Mouse (Mus musculus) midbrain, embryonic 10.5 days (tissue): ENCODE results near the gene Olfr345. TPM values are rescaled to one million over a fixed set of nuclear protein-coding genes. Genes with fewer than 3 reads are reported as not detected.

Experiments used
- DNase-seq: peaks from one replicate; pipeline ENCODE4 v3.0.0-alpha.2; 2017; ENCODE audit warnings: low spot score
- H3K27ac ChIP-seq: fragments of 300-500 bp; sonication (generic); replicated peaks from 2 replicates; pipeline ENCODE4 v1.5.1; 2016; ENCODE audit warnings: mild to moderate bottlenecking
- H3K27me3 ChIP-seq: fragments of 300-500 bp; sonication (generic); 2 replicates; pipeline ENCODE4 v1.6.1; 2016; ENCODE audit warnings: low read depth, mild to moderate bottlenecking; ENCODE audit not compliant: poor library complexity, severe bottlenecking
- H3K36me3 ChIP-seq: fragments of 300-500 bp; sonication (generic); 2 replicates; pipeline ENCODE4 v1.6.1; 2016; ENCODE audit warnings: mild to moderate bottlenecking, moderate library complexity
- H3K4me1 ChIP-seq: fragments of 300-500 bp; sonication (generic); 2 replicates; pipeline ENCODE4 v1.6.1; 2016
- H3K4me3 ChIP-seq: fragments of 300-500 bp; sonication (generic); 2 replicates; pipeline ENCODE4 v1.5.1; 2016; ENCODE audit warnings: mild to moderate bottlenecking, moderate library complexity
- H3K9me3 ChIP-seq: fragments of 300-500 bp; sonication (generic); replicated peaks from 2 replicates; pipeline ENCODE4 v1.6.1; 2016; ENCODE audit warnings: mild to moderate bottlenecking
- WGBS: fragments of 180-500 bp; shearing (Covaris S2); methylation state at CpG from one replicate; pipeline ENCODE4 v1.1.7; 2016; 5-methylcytosine and 5-hydroxymethylcytosine counted together
- polyA plus RNA-seq: library from polyadenylated mRNA; unstranded; fragments of >200 nt; fragmentation: Nextera tagmentation; extraction: Ambion mirVana; gene quantifications from 2 replicates; pipeline ENCODE4 v1.2.1, GENCODE M21; 2016

Gene Olfr345
- not detected in 2 replicates for polyA plus RNA-seq

DNA sequence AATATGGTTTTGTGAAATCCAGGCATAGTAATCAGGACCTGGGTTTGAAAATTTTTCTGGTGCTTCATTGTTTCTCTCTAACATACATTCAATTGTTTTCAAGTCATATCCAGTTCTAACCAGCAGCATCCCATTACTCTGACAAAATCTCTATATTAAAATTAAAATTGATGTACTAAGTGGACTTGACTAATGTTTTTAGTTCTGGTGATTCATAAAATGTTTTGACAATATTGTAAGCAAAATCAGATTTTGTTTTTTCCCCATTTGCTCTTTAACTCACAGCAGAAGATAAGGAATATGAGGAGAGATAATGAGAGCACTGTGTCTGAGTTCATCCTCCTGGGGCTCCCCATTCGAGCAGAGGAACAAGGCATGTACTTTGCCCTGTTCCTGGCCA lies at the start of gene Olfr345:
Gene Olfr345, plus strand, starts transcription at position 301 of the 400 bp plus-strand sequence.
- H3K4me3 ChIP-seq: no peak within 1 kb of the TSS
- no peaks in the 10 kb centered on the region for H3K27me3 ChIP-seq
- 76% methylated on average over 1 of the region's 1 CpGs for WGBS
- H3K27ac ChIP-seq: no peak within 1 kb of the TSS
- H3K4me1 ChIP-seq: no peaks in the 10 kb centered on the region
- no peaks in the 10 kb centered on the region for H3K36me3 ChIP-seq
- DNase-seq: no peak
- peaks cover 41% of the 10 kb centered on the region for H3K9me3 ChIP-seq

DNA sequence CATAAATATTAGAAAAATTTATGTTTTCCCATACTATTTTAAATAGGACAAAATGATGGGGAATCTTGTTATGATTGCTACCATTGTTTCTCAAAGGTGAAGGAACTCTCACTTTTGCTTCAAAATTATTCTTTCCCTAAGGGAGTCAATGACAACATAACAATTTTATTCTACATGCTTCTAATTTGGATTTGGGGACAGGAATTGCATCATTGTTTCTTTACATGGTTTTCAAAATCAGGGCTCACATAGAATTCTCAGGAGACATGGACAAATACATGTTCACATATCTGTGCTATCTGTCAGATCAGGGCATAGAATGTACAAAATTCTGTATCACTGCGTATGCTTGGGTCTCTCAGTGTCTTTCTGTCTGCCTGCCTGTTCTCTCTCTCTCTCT lies 45.6 kb downstream of the Olfr345 start, which contains the start of gene Olfr346:
Gene Olfr346, plus strand, starts transcription at position 301 of the 400 bp plus-strand sequence.
- H3K4me1 ChIP-seq: no peaks in the 10 kb centered on the region
- DNase-seq: no peak
- no peak within 1 kb of the TSS for H3K27ac ChIP-seq
- H3K27me3 ChIP-seq: no peaks in the 10 kb centered on the region
- H3K4me3 ChIP-seq: no peak within 1 kb of the TSS
- H3K36me3 ChIP-seq: no peaks in the 10 kb centered on the region
- 90% methylated on average over 1 of the region's 1 CpGs for WGBS
- peaks cover 35% of the 10 kb centered on the region; the same call in 1 of the 2 replicates for H3K9me3 ChIP-seq

Other genes starting within 250 kb of the Olfr345 start
- gene Olfr339, start 221.1 kb upstream of the Olfr345 start, polyA plus RNA-seq: not detected in 2 replicates
- gene Olfr340, start 187.5 kb upstream of the Olfr345 start, polyA plus RNA-seq: not detected in 2 replicates
- not detected in 2 replicates for gene Olfr341, start 157.6 kb upstream of the Olfr345 start, polyA plus RNA-seq
- gene Olfr342, start 115.0 kb upstream of the Olfr345 start, polyA plus RNA-seq: not detected in 2 replicates
- gene Olfr344, start 73.4 kb upstream of the Olfr345 start, polyA plus RNA-seq: not detected in 2 replicates
- gene Olfr346, start 45.7 kb downstream of the Olfr345 start, polyA plus RNA-seq: not detected in 2 replicates
- gene Olfr347, start 91.9 kb downstream of the Olfr345 start, polyA plus RNA-seq: not detected in 2 replicates
- gene Olfr348, start 144.2 kb downstream of the Olfr345 start, polyA plus RNA-seq: not detected in 2 replicates
- not detected in 2 replicates for gene Olfr50, start 150.5 kb downstream of the Olfr345 start, polyA plus RNA-seq
- gene Olfr3, start 177.0 kb downstream of the Olfr345 start, polyA plus RNA-seq: not detected in 2 replicates
- not detected in 2 replicates for gene Olfr350, start 206.3 kb downstream of the Olfr345 start, polyA plus RNA-seq
- gene Olfr351, start 222.6 kb downstream of the Olfr345 start, polyA plus RNA-seq: not detected in 2 replicates
- gene Olfr352, start 228.4 kb downstream of the Olfr345 start, polyA plus RNA-seq: not detected in 2 replicates